Mouse (Mus musculus) spleen, postnatal 10 days (tissue): Measurements from ENCODE around the gene Ndrg2.
A peak's percentile ranks its signal among the peaks of the same experiment; 100 is the strongest.
"Not testable (repeated sequence)": the region's sequence is repeated elsewhere in the genome, so short reads cannot be mapped to it uniquely, and the experiment has no call there.

Experiments used
- DNase-seq, 2 experiments: peaks; one replicate each; pipeline ENCODE4 v3.0.0; 2021 to 2022; ENCODE audit warnings: low spot score in 2 of 2

The Ndrg2 gene

DNA sequence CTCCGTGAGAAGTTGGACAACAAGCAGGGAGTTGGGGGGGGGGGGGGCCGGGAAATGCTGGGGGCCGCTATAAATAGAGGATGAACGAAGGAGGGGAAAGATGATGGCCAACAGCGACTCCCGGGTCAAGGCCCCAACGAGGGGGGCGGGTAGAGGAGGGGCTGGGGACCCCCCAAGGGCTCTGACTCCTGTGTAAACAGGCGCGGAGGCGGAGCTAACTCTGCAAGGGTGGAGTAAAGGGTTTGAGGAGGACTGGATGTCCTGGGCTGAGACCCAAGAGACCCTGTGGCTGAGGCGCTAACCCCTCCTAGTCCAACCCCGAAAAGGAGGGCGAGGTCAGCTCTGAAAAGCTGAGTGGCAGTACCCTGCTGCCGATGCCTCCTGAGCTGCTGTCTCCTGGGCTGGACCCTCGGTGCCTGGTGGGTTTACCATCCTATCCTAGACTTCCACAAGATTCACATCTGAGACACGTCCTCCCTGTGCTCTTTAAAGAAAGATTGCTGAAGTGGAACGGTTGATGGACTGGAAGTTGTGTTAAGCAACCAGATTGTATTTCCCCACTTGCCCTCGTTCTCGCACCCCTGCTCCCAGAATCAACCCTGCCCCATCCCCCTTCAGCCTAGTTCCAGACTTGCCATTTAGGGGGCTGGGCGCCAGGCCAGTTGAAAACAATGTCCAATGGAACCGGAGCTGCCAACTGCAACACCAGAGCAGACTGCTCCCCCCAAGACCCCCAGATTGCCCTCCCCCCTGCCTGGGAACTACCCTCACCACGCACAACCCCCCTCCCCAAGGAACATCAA lies at the start of gene Ndrg2:
Gene Ndrg2, minus strand, starts transcription at position 199 of the 803 bp plus-strand sequence.
- peak in 1 of 2 experiments; percentile 44 for DNase-seq

- DNase-seq = no peak
Observed at GRCm38 (mm10) chr14:51960316-51960715, 46.4 kb upstream of the Ndrg2 start.

- DNase-seq = no peak
Observed at GRCm38 (mm10) chr14:51943336-51943735, 29.4 kb upstream of the Ndrg2 start.

DNA sequence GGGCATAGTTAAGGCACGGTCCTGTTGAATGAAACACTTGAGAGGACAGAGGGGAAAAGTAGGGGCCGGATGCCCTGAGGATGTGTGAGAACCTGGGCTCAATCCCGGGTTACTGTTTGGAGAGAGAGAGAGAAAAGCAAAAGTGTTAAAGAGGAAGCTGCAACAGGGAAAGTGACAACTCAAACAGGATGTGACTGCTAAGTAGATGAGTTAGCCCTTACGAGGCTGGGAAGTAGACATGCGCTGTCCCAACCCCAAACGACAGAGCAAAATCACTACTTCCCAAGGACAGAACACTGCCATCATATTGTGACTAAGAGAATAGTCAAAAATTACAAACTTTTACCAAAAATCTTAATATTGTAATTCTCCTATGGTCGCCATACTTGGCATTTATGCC lies 28.3 kb upstream of the Ndrg2 start:
- DNase-seq = no peak

- no peak for DNase-seq
Observed at GRCm38 (mm10) chr14:51941577-51941976, 27.6 kb upstream of the Ndrg2 start.

DNA sequence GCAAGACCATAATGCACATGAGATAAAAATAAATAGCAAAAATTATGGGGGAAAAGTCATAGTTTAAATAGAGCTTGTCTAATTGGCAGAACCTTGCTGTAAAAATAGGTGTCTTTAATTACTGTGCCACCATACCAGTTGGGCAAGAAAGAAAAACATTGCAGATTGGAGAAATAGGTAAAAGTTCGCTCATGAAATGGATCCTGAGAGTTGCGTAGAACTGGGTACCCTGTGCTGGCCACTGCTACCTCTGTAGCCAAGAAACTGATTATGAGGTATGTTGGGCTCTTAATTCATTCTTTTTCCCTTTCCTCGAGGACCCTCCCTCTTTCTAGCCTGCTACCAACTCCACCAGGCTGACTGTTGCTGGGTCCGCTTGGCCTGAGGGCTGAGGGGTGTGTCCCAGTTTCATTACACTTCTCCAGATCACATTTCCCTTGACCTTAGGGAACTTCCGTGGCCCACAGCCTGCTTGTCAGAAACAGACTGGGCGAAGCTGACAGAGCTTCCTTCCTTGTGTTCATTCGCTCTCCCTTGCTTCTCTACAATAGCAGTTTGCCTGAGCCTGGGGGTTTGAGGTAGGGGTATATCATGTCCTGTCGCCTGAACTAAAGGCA lies 27.1 kb upstream of the Ndrg2 start:
- no peak for DNase-seq

- no peak for DNase-seq
Observed at GRCm38 (mm10) chr14:51939005-51939404, 25.0 kb upstream of the Ndrg2 start.

GRCm38 (mm10) chr14:51932092-51933020 lies 18.4 kb upstream of the Ndrg2 start:
- no peak for DNase-seq

DNA sequence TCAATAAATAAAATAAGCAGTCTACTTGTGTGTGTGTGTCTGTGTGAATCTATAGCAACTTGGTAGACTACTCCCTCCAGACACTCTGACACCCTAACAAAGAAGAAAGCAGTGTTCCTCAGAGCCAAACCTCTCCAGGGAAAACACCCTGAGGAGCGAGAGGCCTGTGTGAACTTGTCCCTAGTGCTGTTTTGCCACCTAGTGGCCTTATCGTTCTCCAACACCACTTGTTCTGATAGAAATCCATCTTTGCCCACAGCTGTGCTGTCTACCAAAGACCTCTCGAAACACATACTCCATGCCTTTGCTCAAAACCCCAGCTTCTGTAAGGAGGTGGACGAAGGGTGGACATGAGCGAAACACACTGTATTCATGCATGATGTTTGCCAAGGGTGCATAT lies 16.9 kb upstream of the Ndrg2 start:
- no peak for DNase-seq

GRCm38 (mm10) chr14:51929968-51930367 lies 16.0 kb upstream of the Ndrg2 start:
- no peak for DNase-seq

GRCm38 (mm10) chr14:51929309-51929943 lies 15.5 kb upstream of the Ndrg2 start:
- DNase-seq = no peak

DNA sequence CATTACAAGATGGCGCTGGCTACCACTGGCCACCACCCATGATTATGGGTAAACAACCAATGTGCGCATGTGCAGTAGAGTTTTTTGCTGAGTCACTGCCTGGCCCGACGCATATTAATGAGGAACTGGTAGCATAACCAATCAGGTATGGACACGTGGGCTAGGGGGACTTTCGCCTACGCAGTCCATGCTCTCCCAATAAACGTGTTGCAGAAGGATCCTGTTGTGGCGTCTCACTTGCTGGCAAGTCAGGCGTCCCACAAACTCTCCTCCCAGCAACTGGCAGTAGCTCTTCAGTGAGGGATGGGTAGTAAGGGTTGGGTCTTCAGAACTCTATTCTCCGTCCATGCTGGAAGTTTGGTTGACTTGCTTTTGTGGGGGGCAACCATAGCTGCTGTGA lies 13.0 kb upstream of the Ndrg2 start:
- DNase-seq = not testable (repeated sequence)

GRCm38 (mm10) chr14:51923492-51923891 lies 9.5 kb upstream of the Ndrg2 start:
- no peak for DNase-seq

DNA sequence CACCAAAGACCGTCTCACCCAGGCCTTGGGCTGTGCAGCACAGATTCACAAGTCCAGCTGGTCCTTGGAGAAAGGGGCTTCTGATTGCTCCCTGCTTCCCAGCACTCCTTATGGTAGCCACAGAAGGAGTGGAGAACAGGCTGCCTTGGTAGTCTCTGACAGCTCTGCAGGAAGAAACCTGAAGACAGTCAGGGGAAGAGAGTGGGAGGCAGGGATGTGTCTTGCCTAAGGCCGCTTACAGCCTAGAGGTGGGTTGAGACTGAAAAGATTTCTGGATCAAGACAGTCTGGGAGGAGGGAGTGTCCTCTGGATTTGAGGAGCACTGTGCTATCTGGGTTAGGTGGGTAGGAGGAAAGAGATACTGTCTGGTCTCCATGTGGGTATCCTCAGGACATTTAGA lies 9.0 kb upstream of the Ndrg2 start:
- DNase-seq = no peak

- no peak for DNase-seq
Observed at GRCm38 (mm10) chr14:51922571-51922865, 8.6 kb upstream of the Ndrg2 start, which contains the start of gene Rnase13. Rnase13 (minus strand) TSS chr14:51922773.

- no peak for DNase-seq
Observed at GRCm38 (mm10) chr14:51921759-51922570, 8.0 kb upstream of the Ndrg2 start.

- DNase-seq = no peak
Observed at GRCm38 (mm10) chr14:51918966-51919365, 5.0 kb upstream of the Ndrg2 start.

- no peak for DNase-seq
Observed at GRCm38 (mm10) chr14:51918125-51918524, 4.2 kb upstream of the Ndrg2 start, which contains the start of gene Tppp2. Tppp2 (plus strand) TSS chr14:51918425.

DNA sequence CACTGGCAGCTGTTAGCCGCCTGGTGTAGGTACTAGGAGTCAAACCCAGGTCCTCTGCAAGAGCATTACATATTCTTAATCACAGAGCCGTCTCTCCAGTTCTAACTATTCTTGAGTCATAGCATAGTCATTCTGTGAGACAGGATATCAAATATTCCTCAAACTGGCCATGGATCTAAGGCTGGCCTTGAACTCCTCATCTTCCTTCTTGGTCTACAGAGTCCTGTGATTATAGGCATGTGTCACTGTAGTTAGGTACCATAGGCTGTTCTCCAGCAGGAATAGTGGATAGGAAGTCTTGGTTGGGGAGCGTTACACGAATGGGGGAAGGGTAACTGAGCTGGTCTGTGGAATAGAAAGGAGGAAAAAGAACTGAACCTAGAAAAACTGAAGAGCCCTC lies 2.6 kb upstream of the Ndrg2 start:
- DNase-seq = no peak

GRCm38 (mm10) chr14:51915030-51915429 lies 1.1 kb upstream of the Ndrg2 start:
- no peak for DNase-seq
